Mouse (Mus musculus) C2C12 (cell line): ENCODE data around the gene Tdrd6. TPM values are rescaled to one million over a fixed set of nuclear protein-coding genes. Genes with fewer than 3 reads are reported as not detected.

Experiments
- H3K27me3 ChIP-seq: one replicate; pipeline ENCODE4 v1.6.1; 2011; ENCODE audit not compliant: control insufficient read depth, insufficient read depth, insufficient read length
- H3K36me3 ChIP-seq: one replicate; pipeline ENCODE4 v1.6.1; 2011; ENCODE audit not compliant: control insufficient read depth, insufficient read depth
- H3K4me3 ChIP-seq: one replicate; pipeline ENCODE4 v1.5.1; 2011; ENCODE audit warnings: mild to moderate bottlenecking, control low read depth; ENCODE audit not compliant: poor library complexity, insufficient read depth, severe bottlenecking
- H3K79me2 ChIP-seq: one replicate; pipeline ENCODE4 v1.6.1; 2011; ENCODE audit not compliant: control insufficient read depth, insufficient read depth
- H3K79me3 ChIP-seq: one replicate; pipeline ENCODE4 v1.6.1; 2011; ENCODE audit warnings: low read depth, control low read depth
- H3ac ChIP-seq: one replicate; pipeline ENCODE3; 2011; ENCODE audit warnings: low read depth; ENCODE audit not compliant: control insufficient read depth, insufficient read length
- CEBPB ChIP-seq: IDR thresholded peaks from one replicate; pipeline ENCODE4 v1.6.1; 2011; ENCODE audit warnings: low read depth, mild to moderate bottlenecking, control low read depth, moderate library complexity
- CTCF ChIP-seq: IDR thresholded peaks from one replicate; pipeline ENCODE4 v1.5.1; 2011; ENCODE audit not compliant: control insufficient read depth, insufficient read depth, insufficient read length
- FOSL1 ChIP-seq: IDR thresholded peaks from one replicate; pipeline ENCODE4 v1.8.0; 2011; ENCODE audit warnings: mild to moderate bottlenecking, low read length; ENCODE audit not compliant: poor library complexity, insufficient read depth, severe bottlenecking
- MAX ChIP-seq: IDR thresholded peaks from one replicate; pipeline ENCODE4 v1.6.1; 2011; ENCODE audit warnings: mild to moderate bottlenecking, control low read depth
- MYOD1 ChIP-seq: IDR thresholded peaks from one replicate; pipeline ENCODE4 v1.6.1; 2011; ENCODE audit warnings: low read depth; ENCODE audit not compliant: control insufficient read depth, insufficient read length
- MYOG ChIP-seq: IDR thresholded peaks from one replicate; pipeline ENCODE4 v1.6.1; 2011; ENCODE audit not compliant: control insufficient read depth, insufficient read length; ENCODE audit errors: extremely low read depth
- USF1 ChIP-seq: IDR thresholded peaks from one replicate; pipeline ENCODE4 v1.6.1; 2011; ENCODE audit warnings: low read depth, mild to moderate bottlenecking, control low read depth, moderate library complexity
- polyA plus RNA-seq: library from polyadenylated mRNA; unstranded; fragments of >200 nt; fragmentation: generic; extraction: Trizol; gene quantifications from one replicate; pipeline ENCODE4 v1.2.1, GENCODE M21; 2012; ENCODE audit warnings: missing spikeins

The Tdrd6 gene
- polyA plus RNA-seq, 1 experiment, result not detected

DNA sequence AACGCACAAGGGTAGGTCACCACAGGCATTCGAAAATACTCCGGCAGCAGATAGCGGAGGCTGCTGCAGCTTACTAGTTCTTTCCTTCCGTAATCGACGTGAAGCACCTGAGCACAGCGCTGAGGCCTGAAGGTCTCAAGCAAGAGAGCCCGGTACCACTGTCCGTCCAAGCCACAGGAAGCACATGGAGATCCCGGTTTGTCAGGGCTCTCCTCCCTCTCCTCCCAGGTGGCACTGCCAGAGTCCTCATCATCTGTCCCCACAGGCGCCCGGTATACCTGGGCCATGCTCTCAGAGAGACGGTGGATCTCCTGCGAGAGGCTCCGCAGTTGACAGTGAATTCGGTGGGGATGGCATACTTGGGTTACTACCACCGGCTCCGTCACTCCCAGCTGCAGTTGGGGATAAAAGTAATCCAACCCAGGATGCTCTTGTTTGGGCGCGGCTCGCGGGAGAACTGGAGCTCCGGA, 1.0 kb downstream of the Tdrd6 start:
- no peaks in the 10 kb centered on the region for H3K79me2 ChIP-seq
- no peaks in the 10 kb centered on the region for H3K36me3 ChIP-seq
- no peaks in the 10 kb centered on the region for H3K79me3 ChIP-seq
- H3ac ChIP-seq, result no peak overlapping the region
- H3K27me3 ChIP-seq, result no peaks in the 10 kb centered on the region
- TF ChIP-seq USF1 (no peak), FOSL1 (no peak), CTCF (no peak), MYOD1 (no peak), CEBPB (no peak), MAX (no peak), MYOG (no peak)
- no peak overlapping the region for H3K4me3 ChIP-seq

DNA sequence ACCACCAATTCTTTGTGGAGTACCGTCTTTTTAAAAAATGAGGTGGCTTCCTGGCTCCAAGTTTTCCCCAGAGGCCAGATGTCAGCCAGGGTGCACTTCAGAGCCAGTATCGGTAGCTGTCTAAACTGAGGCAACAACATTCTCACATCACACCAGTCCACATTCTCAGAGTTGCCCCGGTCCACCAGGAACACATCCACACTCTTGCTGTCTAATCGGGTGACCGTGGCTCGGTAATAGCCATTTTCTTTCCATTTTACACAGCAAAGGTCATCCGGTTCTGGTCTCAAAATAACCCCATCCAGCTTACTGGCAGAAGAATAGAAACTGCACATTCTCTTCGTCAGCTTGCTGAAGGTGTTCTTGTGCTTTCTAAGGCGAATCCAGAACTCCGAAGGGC, 1.9 kb downstream of the Tdrd6 start:
- no peaks in the 10 kb centered on the region for H3K79me2 ChIP-seq
- no peak overlapping the region for H3K4me3 ChIP-seq
- H3K79me3 ChIP-seq, result no peaks in the 10 kb centered on the region
- H3K27me3 ChIP-seq, result no peaks in the 10 kb centered on the region
- no peaks in the 10 kb centered on the region for H3K36me3 ChIP-seq
- TF ChIP-seq MYOD1 (no peak), CEBPB (no peak), MAX (no peak), MYOG (no peak), CTCF (no peak)
- H3ac ChIP-seq, result no peak overlapping the region

DNA sequence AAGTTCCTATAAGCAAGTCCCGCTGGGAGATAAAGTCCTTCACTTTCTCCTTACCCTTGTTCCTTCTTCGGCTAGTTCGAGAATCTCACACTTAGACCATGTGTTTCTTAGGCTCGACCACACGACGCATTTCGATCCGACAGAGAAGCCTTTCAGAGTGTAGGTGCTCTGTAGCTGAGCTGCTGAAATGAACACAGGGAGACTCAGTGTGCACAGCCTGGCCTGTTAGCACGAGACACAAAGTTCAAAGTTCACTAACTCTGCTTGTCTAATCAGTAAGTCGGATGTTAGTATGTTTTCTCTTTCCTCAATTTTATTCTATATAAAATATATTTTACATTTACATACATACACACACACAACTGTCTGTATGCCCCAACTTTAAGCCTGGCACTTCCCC, 8.0 kb downstream of the Tdrd6 start:
- TF ChIP-seq MYOG (no peak), CEBPB (no peak), CTCF (no peak), FOSL1 (no peak), MYOD1 (no peak), MAX (no peak), USF1 (no peak)
- Histone ChIP-seq H3K4me3 (no peak overlapping the region), H3ac (no peak overlapping the region), H3K79me3 (no peaks in the 10 kb centered on the region), H3K36me3 (no peaks in the 10 kb centered on the region), H3K27me3 (no peaks in the 10 kb centered on the region), H3K79me2 (no peaks in the 10 kb centered on the region)

DNA sequence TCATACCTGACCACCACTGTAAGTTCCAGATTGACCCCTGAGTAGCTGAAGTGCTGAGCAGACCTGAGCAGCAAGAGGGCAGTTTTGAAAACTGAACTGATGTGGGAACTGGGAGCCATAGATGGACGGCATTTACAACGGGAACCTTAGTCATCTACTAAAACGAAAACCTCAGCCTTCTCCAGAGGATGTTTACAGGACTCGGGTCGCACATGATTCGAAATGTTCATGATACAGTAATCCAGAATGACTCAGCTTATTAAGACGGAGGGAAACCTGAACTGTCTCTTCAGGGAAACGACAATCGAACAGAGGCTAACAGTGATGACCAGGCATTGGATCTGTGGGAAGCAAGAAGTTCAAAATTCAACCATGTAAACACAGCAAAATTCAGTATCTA, 10.9 kb downstream of the Tdrd6 start:
- Histone ChIP-seq H3K79me3 (no peaks in the 10 kb centered on the region), H3K4me3 (no peak overlapping the region), H3K36me3 (no peaks in the 10 kb centered on the region), H3K27me3 (no peaks in the 10 kb centered on the region), H3ac (no peak overlapping the region), H3K79me2 (no peaks in the 10 kb centered on the region)
- no peak for TF ChIP-seq FOSL1
- no peak for TF ChIP-seq MYOD1
- TF ChIP-seq CEBPB, result no peak
- TF ChIP-seq CTCF, result no peak
- no peak for TF ChIP-seq USF1
- no peak for TF ChIP-seq MYOG
- TF ChIP-seq MAX, result no peak

DNA sequence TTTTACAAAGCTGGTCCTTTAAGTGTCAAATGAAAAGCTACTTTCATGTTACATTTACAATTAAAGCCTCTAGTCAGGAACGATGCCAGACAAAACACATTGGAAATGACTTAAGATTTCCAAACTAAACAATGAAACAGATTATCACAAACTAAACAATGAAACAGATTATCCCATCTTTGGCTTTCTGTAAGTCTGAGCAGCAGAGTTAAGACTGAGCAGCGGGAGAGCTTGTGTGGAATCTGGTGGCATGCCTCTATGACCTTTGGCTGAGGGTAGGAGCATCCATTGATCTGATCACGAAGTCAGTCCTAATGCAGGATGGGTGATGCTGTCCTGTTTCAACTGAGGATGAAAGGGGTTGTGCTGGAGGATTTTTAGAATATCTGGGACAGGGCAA, 17.9 kb downstream of the Tdrd6 start:
- H3K79me3 ChIP-seq, result no peaks in the 10 kb centered on the region
- no peak overlapping the region for H3K4me3 ChIP-seq
- no peaks in the 10 kb centered on the region for H3K79me2 ChIP-seq
- H3K27me3 ChIP-seq, result no peaks in the 10 kb centered on the region
- TF ChIP-seq MYOG (no peak), MAX (no peak), CTCF (no peak), MYOD1 (no peak), CEBPB (no peak), FOSL1 (no peak), USF1 (no peak)
- no peaks in the 10 kb centered on the region for H3K36me3 ChIP-seq
- H3ac ChIP-seq, result no peak overlapping the region

DNA sequence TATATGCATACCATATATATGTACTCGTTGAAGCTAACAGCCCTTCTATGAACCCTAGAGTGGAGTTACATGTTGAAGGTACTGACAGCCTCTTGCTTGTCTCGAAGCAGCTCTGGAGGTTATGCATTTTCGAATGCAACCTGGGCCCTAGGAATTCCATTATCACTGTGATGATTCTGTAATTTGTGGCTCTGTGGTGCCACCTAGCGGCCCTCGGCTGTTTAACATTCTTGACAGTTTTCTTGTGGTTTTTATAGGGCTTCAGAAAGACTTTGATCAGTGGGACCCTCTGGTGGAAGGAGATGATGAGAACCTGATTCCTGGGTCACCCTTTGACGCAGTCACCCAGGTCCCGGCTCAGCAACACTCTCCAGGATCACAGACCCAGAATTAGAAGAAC, 18.5 kb downstream of the Tdrd6 start:
- H3K36me3 ChIP-seq, result no peaks in the 10 kb centered on the region
- no peak overlapping the region for H3K4me3 ChIP-seq
- peak; percentile 32 for TF ChIP-seq CTCF
- no peak for TF ChIP-seq FOSL1
- H3K79me2 ChIP-seq, result no peaks in the 10 kb centered on the region
- H3K27me3 ChIP-seq, result no peaks in the 10 kb centered on the region
- H3K79me3 ChIP-seq, result no peaks in the 10 kb centered on the region
- H3ac ChIP-seq, result no peak overlapping the region
